In the genomic region with DNA sequence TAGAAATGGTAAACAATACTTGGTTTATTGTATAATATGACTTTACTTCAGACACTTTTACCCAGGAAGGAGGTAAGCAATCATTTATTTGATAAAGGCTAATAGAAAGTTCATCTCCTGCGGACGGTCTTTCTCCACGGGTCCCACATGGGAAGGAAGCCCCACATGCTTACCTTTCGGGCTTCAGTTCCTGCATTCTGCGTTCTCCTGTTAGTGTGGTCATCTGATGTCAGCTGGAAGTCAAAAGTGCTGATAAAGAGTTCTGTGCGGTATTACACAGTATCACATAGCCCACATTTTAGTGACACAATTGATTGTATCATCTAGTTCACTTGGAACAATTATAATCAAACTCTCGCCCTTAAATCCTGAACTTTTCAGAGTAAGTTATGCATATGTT, we compare ENCODE assay signal across 8 mouse cellular contexts. TPM values are rescaled to one million over a fixed set of nuclear protein-coding genes. Genes with fewer than 3 reads are reported as not detected.
DNase-seq lines count a peak whose midpoint lies in the region; ATAC-seq and TF ChIP-seq lines count a peak whose summit lies in the region.
"Had no signal": no experiment of that assay in that cellular context is flagged by ENCODE, and none has a peak within 500 bp of the region (broad histone marks: within the 10 kb centered on the region; RNA-seq: fewer than 3 reads in every experiment).

No protein-coding gene starts in this region.

- TF ChIP-seq CTCF in lung, postnatal 0 days (IDR thresholded peaks at IDR 0.05) = no peak

- H3K27ac ChIP-seq in lung, postnatal 0 days (ENCODE audit: low read length) = no peak overlapping the region
- no peak overlapping the region for H3K27ac ChIP-seq in forebrain, embryonic 14.5 days (ENCODE audit: low read depth, low read length)
- H3K27ac ChIP-seq in liver, embryonic 13.5 days = no peak overlapping the region

- DNase-seq in lung, postnatal 0 days (ENCODE audit: low spot score) = no peak
- no peak for DNase-seq in lung, postnatal 25 days (ENCODE audit: low spot score)
- peak; percentile 9 for DNase-seq in forebrain, embryonic 14.5 days (ENCODE audit: low spot score)
- no peak for DNase-seq in liver, embryonic 13.5 days
- DNase-seq in spleen, postnatal 14 days (ENCODE audit: low spot score in 2 of 2) = no peak
- DNase-seq in left cerebral cortex, adult 18-20 months (ENCODE audit: low spot score in 2 of 2) = no peak
- DNase-seq in natural killer cell, adult 2 months (ENCODE audit: low spot score in 2 of 2) = no peak
- DNase-seq: adrenal gland, postnatal 14 days had no signal

- WGBS in lung, postnatal 0 days = 11% methylated on average over 7 of the region's 7 CpGs
- WGBS in forebrain, embryonic 14.5 days = 15% methylated on average over 7 of the region's 7 CpGs
- WGBS in liver, embryonic 13.5 days (ENCODE audit: insufficient replicate concordance) = 14% methylated on average over 7 of the region's 7 CpGs

- no peaks in the 10 kb centered on the region for H3K36me3 ChIP-seq in lung, postnatal 0 days (ENCODE audit: insufficient read depth, low read length)
- H3K36me3 ChIP-seq in forebrain, embryonic 14.5 days (ENCODE audit: control insufficient read depth, insufficient read depth, low read length) = no peaks in the 10 kb centered on the region
- no peaks in the 10 kb centered on the region for H3K36me3 ChIP-seq in liver, embryonic 13.5 days

- no peak overlapping the region for H3K9ac ChIP-seq in lung, postnatal 0 days (replicated peaks; ENCODE audit: low read depth)
- peak overlapping the region; percentile 94 for H3K9ac ChIP-seq in forebrain, embryonic 14.5 days (ENCODE audit: low read length)
- no peak overlapping the region for H3K9ac ChIP-seq in liver, embryonic 13.5 days

- no peaks in the 10 kb centered on the region for H3K9me3 ChIP-seq in lung, postnatal 0 days (ENCODE audit: low read length)
- no peaks in the 10 kb centered on the region for H3K9me3 ChIP-seq in forebrain, embryonic 14.5 days (replicated peaks; ENCODE audit: control insufficient read depth, low read length)
- no peaks in the 10 kb centered on the region for H3K9me3 ChIP-seq in liver, embryonic 13.5 days (replicated peaks)

- H3K4me1 ChIP-seq in lung, postnatal 0 days (ENCODE audit: insufficient read depth, low read depth, low read length) = peaks cover 3% of the 10 kb centered on the region; the same call in 1 of the 2 replicates
- H3K4me1 ChIP-seq in forebrain, embryonic 14.5 days (ENCODE audit: control insufficient read depth, insufficient read depth, low read length) = peaks cover 11% of the 10 kb centered on the region
- H3K4me1 ChIP-seq in liver, embryonic 13.5 days (replicated peaks) = no peaks in the 10 kb centered on the region

- peak overlapping the region; percentile 65 for H3K4me3 ChIP-seq in lung, postnatal 0 days (ENCODE audit: low read depth, low read length)
- H3K4me3 ChIP-seq in forebrain, embryonic 14.5 days (ENCODE audit: low read depth, low read length) = peak overlapping the region; percentile 73
- no peak overlapping the region for H3K4me3 ChIP-seq in liver, embryonic 13.5 days (replicated peaks)

- no peak for TF ChIP-seq EP300 in lung, postnatal 0 days (IDR thresholded peaks at IDR 0.05)

- H3K4me2 ChIP-seq in lung, postnatal 0 days (replicated peaks; ENCODE audit: low read depth, low read length) = peak overlapping the region; percentile 77
- H3K4me2 ChIP-seq in forebrain, embryonic 14.5 days (ENCODE audit: low read length) = peak overlapping the region; percentile 65
- H3K4me2 ChIP-seq in liver, embryonic 13.5 days = peak overlapping the region; percentile 28; the same call in 1 of the 2 replicates

- no peak for ATAC-seq in lung, postnatal 0 days
- ATAC-seq in forebrain, embryonic 14.5 days = no peak
- ATAC-seq in liver, embryonic 13.5 days (ENCODE audit: low read depth) = no peak

- H3K27me3 ChIP-seq in lung, postnatal 0 days (replicated peaks; ENCODE audit: insufficient read depth, low read length) = no peaks in the 10 kb centered on the region
- H3K27me3 ChIP-seq in forebrain, embryonic 14.5 days (replicated peaks; ENCODE audit: control insufficient read depth, insufficient read depth, low read length) = no peaks in the 10 kb centered on the region
- peaks cover 38% of the 10 kb centered on the region for H3K27me3 ChIP-seq in liver, embryonic 13.5 days

RNA-seq across cellular contexts. Expression of a gene that starts 1.0 kb away (rescaled TPM):
- polyA plus RNA-seq in lung, postnatal 0 days (2015; fragmentation: Nextera tagmentation; extraction: Ambion mirVana) = 0.49 and 0.58 TPM in 2 replicates
- 3.0 and 4.3 TPM in 2 replicates for polyA plus RNA-seq in forebrain, embryonic 14.5 days (2014; fragmentation: Nextera tagmentation; extraction: Ambion mirVana)
- 0.07 TPM in 1 of 2 replicates, not detected in the other for polyA plus RNA-seq in liver, embryonic 13.5 days (2015; fragmentation: Nextera tagmentation; extraction: Ambion mirVana)
- 10 to 100 TPM; 16.0 to 17.5 TPM for total RNA-seq in left cerebral cortex, adult 18-20 months (2021)
